Mouse (Mus musculus): Measurements from ENCODE around the gene Tmem198. TPM values are rescaled to one million over a fixed set of nuclear protein-coding genes. Genes with fewer than 3 reads are reported as not detected.
A peak's percentile ranks its signal among the peaks of the same experiment; 100 is the strongest.

Gene Tmem198
- total RNA-seq, 1 experiment: 1.6 TPM

DNA sequence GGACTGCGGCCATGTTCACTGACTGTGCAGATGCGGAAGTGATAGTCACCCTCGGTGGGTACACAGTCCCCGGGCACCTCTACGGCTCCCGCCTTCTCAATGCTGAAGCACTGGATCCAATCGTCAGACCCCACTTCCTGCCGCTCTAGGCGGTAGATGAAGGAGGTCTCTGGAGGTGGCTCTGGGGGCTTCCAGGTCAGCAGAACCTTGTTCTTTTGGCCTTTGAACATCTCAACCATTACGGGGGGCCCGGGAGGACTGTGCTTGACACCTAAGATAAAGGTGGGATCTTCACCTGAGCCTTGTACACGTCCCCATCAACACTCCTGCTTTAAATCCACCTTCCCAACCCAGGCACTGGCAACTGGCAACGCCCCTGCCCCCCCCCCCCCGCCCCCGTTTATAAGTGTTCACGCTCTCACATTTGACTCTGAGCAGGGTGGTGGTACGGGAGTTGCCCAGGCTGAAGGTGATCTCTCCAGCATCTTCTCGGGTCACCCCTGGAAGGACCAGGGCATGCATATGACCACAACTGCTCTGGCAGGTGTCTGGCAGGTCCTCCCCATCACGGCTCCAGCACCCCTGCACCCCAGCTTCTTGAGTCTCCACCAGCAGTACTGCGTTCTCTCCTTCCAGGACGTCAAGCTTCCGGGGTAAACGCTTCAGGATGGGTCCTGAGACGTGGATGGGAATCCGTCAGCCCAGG lies 23.8 kb downstream of the Tmem198 start:
- TF ChIP-seq ZC3H11A (IDR thresholded peaks at IDR 0.05; ENCODE audit: borderline replicate concordance, low read depth, low read length): no peak
- no peak for TF ChIP-seq MAFK (IDR thresholded peaks at IDR 0.05; ENCODE audit: insufficient read depth, low read depth, low read length)
- TF ChIP-seq HCFC1 (IDR thresholded peaks at IDR 0.05; ENCODE audit: borderline replicate concordance, insufficient read depth, low read length): no peak
- no peak for TF ChIP-seq CHD2 (IDR thresholded peaks at IDR 0.05; ENCODE audit: low read depth, low read length)
- TF ChIP-seq ZNF384 (IDR thresholded peaks at IDR 0.05; ENCODE audit: low read depth, low read length): no peak
- peak overlapping the region; percentile 51; the same call in 1 of the 2 replicates for H3K9ac ChIP-seq (ENCODE audit: insufficient read depth, low read depth, low read length, poor library complexity, severe bottlenecking)
- peak overlapping the region; percentile 23 to 53 for H3K4me3 ChIP-seq (ENCODE audit: insufficient read depth in 1 of 2, low read depth in 1 of 2, low read length in 2 of 2, poor library complexity in 1 of 2, severe bottlenecking in 1 of 2)
- DNase-seq (ENCODE audit: low read depth, low spot score): no peak
- no peak overlapping the region for H3K27ac ChIP-seq (ENCODE audit: insufficient read depth, low read depth, low read length, poor library complexity, severe bottlenecking)
- H3K9me3 ChIP-seq (ENCODE audit: control insufficient read depth, insufficient read depth, low read depth, low read length): no peaks in the 10 kb centered on the region
- peaks cover 5 to 22% of the 10 kb centered on the region in 2 experiments; a peak in 3 of 4 replicates for H3K4me1 ChIP-seq (ENCODE audit: control insufficient read depth in 2 of 2, insufficient read depth in 2 of 2, low read length in 2 of 2, poor library complexity in 1 of 2)
- in situ Hi-C loops (cut with MboI; ENCODE audit: low sequenced_read_pairs in 2 of 2, unreplicated experiment in 2 of 2): no loop called here
- peaks cover 5% of the 10 kb centered on the region; the same call in 1 of the 2 replicates for H3K36me3 ChIP-seq (ENCODE audit: control insufficient read depth, insufficient read depth, low read length, poor library complexity, severe bottlenecking)

DNA sequence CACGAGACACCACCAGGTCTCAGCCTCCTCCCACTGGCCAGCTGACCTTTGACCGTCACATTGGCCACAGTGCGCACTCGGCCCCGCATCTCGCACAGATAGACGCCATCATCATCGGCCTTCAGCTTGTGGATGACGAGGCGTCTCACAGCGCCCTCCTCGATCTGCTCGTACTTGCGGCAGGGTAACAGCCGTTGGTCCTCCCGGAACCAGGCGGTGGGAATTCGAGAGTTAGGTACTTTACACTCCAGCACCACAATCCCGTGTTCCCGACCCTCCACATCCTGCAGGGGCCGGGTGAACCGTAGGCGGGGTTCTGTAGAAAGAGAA lies 24.3 kb downstream of the Tmem198 start:
- Histone ChIP-seq H3K4me3 (ENCODE audit: insufficient read depth in 1 of 2, low read depth in 1 of 2, low read length in 2 of 2, poor library complexity in 1 of 2, severe bottlenecking in 1 of 2) (peak overlapping the region; percentile 23 to 53), H3K9me3 (ENCODE audit: control insufficient read depth, insufficient read depth, low read depth, low read length) (no peaks in the 10 kb centered on the region), H3K36me3 (ENCODE audit: control insufficient read depth, insufficient read depth, low read length, poor library complexity, severe bottlenecking) (peaks cover 5% of the 10 kb centered on the region; the same call in 1 of the 2 replicates), H3K27ac (ENCODE audit: insufficient read depth, low read depth, low read length, poor library complexity, severe bottlenecking) (no peak overlapping the region), H3K9ac (ENCODE audit: insufficient read depth, low read depth, low read length, poor library complexity, severe bottlenecking) (peak overlapping the region; percentile 51; the same call in 1 of the 2 replicates), H3K4me1 (ENCODE audit: control insufficient read depth in 2 of 2, insufficient read depth in 2 of 2, low read length in 2 of 2, poor library complexity in 1 of 2) (peaks cover 8 to 22% of the 10 kb centered on the region in 2 experiments; a peak in 3 of 4 replicates)
- in situ Hi-C loops (cut with MboI; ENCODE audit: low sequenced_read_pairs in 2 of 2, unreplicated experiment in 2 of 2): no loop called here
- DNase-seq (ENCODE audit: low read depth, low spot score): no peak
- TF ChIP-seq ZNF384 (IDR thresholded peaks at IDR 0.05; ENCODE audit: low read depth, low read length) (no peak), ZC3H11A (IDR thresholded peaks at IDR 0.05; ENCODE audit: borderline replicate concordance, low read depth, low read length) (no peak), CHD2 (IDR thresholded peaks at IDR 0.05; ENCODE audit: low read depth, low read length) (no peak)

DNA sequence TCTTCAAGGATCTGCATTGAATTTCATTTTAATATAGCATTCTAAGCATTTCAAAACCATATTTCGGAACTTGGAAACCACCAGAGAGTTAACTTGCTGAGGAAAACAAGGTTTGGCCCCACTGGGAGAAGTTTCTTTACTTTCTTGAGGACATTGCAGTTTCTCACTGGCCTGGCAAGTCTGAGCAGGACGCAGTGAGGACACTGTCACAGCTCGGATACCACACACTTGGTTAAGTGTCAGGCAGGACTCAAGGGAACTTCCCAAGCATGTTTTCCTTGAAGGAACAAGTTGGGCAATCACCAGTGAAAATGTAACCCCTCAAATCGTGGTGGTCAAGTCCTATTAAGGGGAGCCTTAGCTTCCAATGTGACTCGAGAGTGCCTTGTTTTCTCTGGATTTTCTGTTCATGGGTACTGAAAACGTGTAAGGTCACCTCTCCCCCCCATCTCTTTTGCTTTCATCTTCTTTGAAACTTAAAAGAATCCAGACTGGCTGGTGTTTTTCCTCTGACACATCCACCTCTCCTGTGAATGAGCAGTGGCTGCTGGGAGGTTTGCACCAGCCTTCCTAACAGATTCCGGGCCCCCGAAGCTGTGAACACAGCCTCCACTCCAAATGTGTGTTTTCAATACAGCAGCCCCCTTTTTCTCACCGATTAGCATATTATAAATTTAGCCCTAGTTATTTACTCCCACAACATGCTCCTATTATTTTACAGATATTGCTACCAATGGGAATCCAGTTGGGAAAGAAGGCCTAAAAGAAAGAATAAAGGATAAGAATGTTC lies 25.1 kb downstream of the Tmem198 start:
- no peaks in the 10 kb centered on the region for H3K9me3 ChIP-seq (ENCODE audit: control insufficient read depth, insufficient read depth, low read depth, low read length)
- H3K27ac ChIP-seq (ENCODE audit: insufficient read depth, low read depth, low read length, poor library complexity, severe bottlenecking): no peak overlapping the region
- H3K4me1 ChIP-seq (ENCODE audit: control insufficient read depth in 2 of 2, insufficient read depth in 2 of 2, low read length in 2 of 2, poor library complexity in 1 of 2): peaks cover 8 to 29% of the 10 kb centered on the region in 2 experiments; a peak in 3 of 4 replicates
- no peak for DNase-seq (ENCODE audit: low read depth, low spot score)
- TF ChIP-seq HCFC1 (IDR thresholded peaks at IDR 0.05; ENCODE audit: borderline replicate concordance, insufficient read depth, low read length) (no peak), ZNF384 (IDR thresholded peaks at IDR 0.05; ENCODE audit: low read depth, low read length) (no peak), ZC3H11A (IDR thresholded peaks at IDR 0.05; ENCODE audit: borderline replicate concordance, low read depth, low read length) (no peak), CHD2 (IDR thresholded peaks at IDR 0.05; ENCODE audit: low read depth, low read length) (no peak), MAFK (IDR thresholded peaks at IDR 0.05; ENCODE audit: insufficient read depth, low read depth, low read length) (no peak)
- H3K9ac ChIP-seq (ENCODE audit: insufficient read depth, low read depth, low read length, poor library complexity, severe bottlenecking): no peak overlapping the region
- in situ Hi-C loops (cut with MboI; ENCODE audit: low sequenced_read_pairs in 2 of 2, unreplicated experiment in 2 of 2): no loop called here
- H3K36me3 ChIP-seq (ENCODE audit: control insufficient read depth, insufficient read depth, low read length, poor library complexity, severe bottlenecking): peaks cover 5% of the 10 kb centered on the region; the same call in 1 of the 2 replicates
- peak overlapping the region; percentile 69 to 71; a peak in 3 of 4 replicates for H3K4me3 ChIP-seq (ENCODE audit: insufficient read depth in 1 of 2, low read depth in 1 of 2, low read length in 2 of 2, poor library complexity in 1 of 2, severe bottlenecking in 1 of 2)

DNA sequence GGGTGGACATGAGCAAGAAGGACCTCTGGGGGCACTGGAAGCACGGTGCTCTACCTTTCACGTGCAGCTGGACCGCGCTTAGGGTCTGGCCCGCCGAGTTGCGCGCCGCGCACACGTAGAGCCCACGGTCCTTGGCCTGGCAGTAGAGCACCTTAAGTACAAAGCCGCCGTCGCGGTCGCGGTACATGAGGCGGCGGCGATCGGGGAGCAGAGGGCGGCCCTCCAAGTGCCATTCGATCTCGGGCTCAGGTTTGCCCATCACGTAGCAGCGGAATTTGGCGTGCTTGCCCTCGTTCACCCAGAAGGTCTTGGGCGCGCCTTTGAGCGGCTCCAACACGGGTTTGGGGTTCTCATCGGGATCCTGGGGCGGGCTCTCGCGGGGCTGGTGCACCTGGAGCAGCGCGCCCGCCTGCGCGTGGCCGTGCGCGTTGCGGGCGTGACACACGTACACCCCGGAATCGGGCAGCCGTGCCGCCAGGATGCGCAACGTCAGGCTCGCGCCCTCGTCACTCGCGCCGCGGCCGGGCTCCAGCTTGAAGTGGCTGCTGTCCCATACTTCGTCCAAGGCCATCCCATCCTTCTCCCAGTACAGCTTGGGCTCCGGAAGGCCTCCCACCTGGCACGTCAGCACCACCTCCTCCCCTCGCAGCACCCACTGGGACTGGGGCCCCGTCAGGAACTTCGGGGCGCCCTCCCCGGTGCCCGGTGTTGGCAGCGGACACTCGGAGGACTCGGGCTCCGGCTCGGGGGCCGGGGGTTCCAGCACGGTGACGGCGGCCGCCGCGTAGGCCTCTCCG lies 26.0 kb downstream of the Tmem198 start:
- TF ChIP-seq MAFK (IDR thresholded peaks at IDR 0.05; ENCODE audit: insufficient read depth, low read depth, low read length): no peak
- no peak for TF ChIP-seq HCFC1 (IDR thresholded peaks at IDR 0.05; ENCODE audit: borderline replicate concordance, insufficient read depth, low read length)
- Histone ChIP-seq H3K4me1 (ENCODE audit: control insufficient read depth in 2 of 2, insufficient read depth in 2 of 2, low read length in 2 of 2, poor library complexity in 1 of 2) (peaks cover 10 to 30% of the 10 kb centered on the region in 2 experiments; a peak in 3 of 4 replicates), H3K4me3 (ENCODE audit: insufficient read depth in 1 of 2, low read depth in 1 of 2, low read length in 2 of 2, poor library complexity in 1 of 2, severe bottlenecking in 1 of 2) (peak overlapping the region; percentile 69 to 71), H3K9me3 (ENCODE audit: control insufficient read depth, insufficient read depth, low read depth, low read length) (no peaks in the 10 kb centered on the region), H3K36me3 (ENCODE audit: control insufficient read depth, insufficient read depth, low read length, poor library complexity, severe bottlenecking) (peaks cover 5% of the 10 kb centered on the region; the same call in 1 of the 2 replicates), H3K27ac (ENCODE audit: insufficient read depth, low read depth, low read length, poor library complexity, severe bottlenecking) (no peak overlapping the region), H3K9ac (ENCODE audit: insufficient read depth, low read depth, low read length, poor library complexity, severe bottlenecking) (peak overlapping the region; percentile 72)
- in situ Hi-C loops (cut with MboI; ENCODE audit: low sequenced_read_pairs in 2 of 2, unreplicated experiment in 2 of 2): no loop called here
- DNase-seq (ENCODE audit: low read depth, low spot score): no peak
